Mouse (Mus musculus) gastrocnemius, postnatal 10 days (tissue): ENCODE data around the gene Cdkn2aip. TPM values are rescaled to one million over a fixed set of nuclear protein-coding genes. Genes with fewer than 3 reads are reported as not detected.
A peak's percentile ranks its signal among the peaks of the same experiment; 100 is the strongest.

Source experiments
- DNase-seq: peaks from one replicate; pipeline ENCODE4 v3.0.0; 2021; ENCODE audit warnings: mixed read lengths
- total RNA-seq, 2 experiments: library from RNA; stranded (reverse); gene quantifications; 2 replicates each; pipeline ENCODE4 v1.2.3; 2021

Cdkn2aip gene
- total RNA-seq, 2 experiments from 2014 or later = 5.5 to 6.7 TPM

GRCm38 (mm10) chr8:47695431-47696105 lies 18.2 kb downstream of the Cdkn2aip start:
- no peak for DNase-seq

GRCm38 (mm10) chr8:47693119-47693518 lies 20.6 kb downstream of the Cdkn2aip start:
- peak; percentile 93 for DNase-seq

GRCm38 (mm10) chr8:47691831-47692230 lies 21.9 kb downstream of the Cdkn2aip start:
- no peak for DNase-seq

GRCm38 (mm10) chr8:47691303-47691702 lies 22.4 kb downstream of the Cdkn2aip start:
- DNase-seq = no peak

GRCm38 (mm10) chr8:47690674-47691078 lies 23.1 kb downstream of the Cdkn2aip start:
- DNase-seq = no peak

- no peak for DNase-seq
Measured at GRCm38 (mm10) chr8:47689704-47690326, 23.9 kb downstream of the Cdkn2aip start.

GRCm38 (mm10) chr8:47684441-47684840 lies 29.3 kb downstream of the Cdkn2aip start:
- DNase-seq = no peak

- DNase-seq = no peak
Measured at GRCm38 (mm10) chr8:47683994-47684393, 29.7 kb downstream of the Cdkn2aip start.

GRCm38 (mm10) chr8:47680306-47680705 lies 33.4 kb downstream of the Cdkn2aip start:
- no peak for DNase-seq

GRCm38 (mm10) chr8:47679603-47680002 lies 34.1 kb downstream of the Cdkn2aip start:
- no peak for DNase-seq

- no peak for DNase-seq
Measured at GRCm38 (mm10) chr8:47676631-47677030, 37.1 kb downstream of the Cdkn2aip start.

GRCm38 (mm10) chr8:47676224-47676623 lies 37.5 kb downstream of the Cdkn2aip start:
- DNase-seq = no peak

GRCm38 (mm10) chr8:47675786-47676185 lies 37.9 kb downstream of the Cdkn2aip start:
- no peak for DNase-seq

GRCm38 (mm10) chr8:47674777-47675710 lies 38.7 kb downstream of the Cdkn2aip start, which contains the start of gene Ing2:
TSS of gene Ing2 (minus strand) at chr8:47675556.
- DNase-seq = peak; percentile 100

- DNase-seq = no peak
Measured at GRCm38 (mm10) chr8:47674140-47674776, 39.5 kb downstream of the Cdkn2aip start.

- peak; percentile 95 for DNase-seq
Measured at GRCm38 (mm10) chr8:47673317-47674139, 40.2 kb downstream of the Cdkn2aip start.

- DNase-seq = no peak
Measured at GRCm38 (mm10) chr8:47664231-47664785, 49.4 kb downstream of the Cdkn2aip start.

- no peak for DNase-seq
Measured at GRCm38 (mm10) chr8:47663201-47663600, 50.5 kb downstream of the Cdkn2aip start.

- DNase-seq = no peak
Measured at GRCm38 (mm10) chr8:47662716-47663115, 51.0 kb downstream of the Cdkn2aip start.

- DNase-seq = no peak
Measured at GRCm38 (mm10) chr8:47660394-47660793, 53.3 kb downstream of the Cdkn2aip start.

- no peak for DNase-seq
Measured at GRCm38 (mm10) chr8:47659463-47659862, 54.3 kb downstream of the Cdkn2aip start.
